27 mouse cellular contexts compared by ENCODE assay signal in genomic region chr6:83818996-83819395, GRCm38 (mm10). TPM values are rescaled to one million over a fixed set of nuclear protein-coding genes. Genes with fewer than 3 reads are reported as not detected.
DNase-seq lines count a peak whose midpoint lies in the region; ATAC-seq and TF ChIP-seq lines count a peak whose summit lies in the region.
"Had no signal": no experiment of that assay in that cellular context is flagged by ENCODE, and none has a peak within 500 bp of the region (broad histone marks: within the 10 kb centered on the region; RNA-seq: fewer than 3 reads in every experiment).

No protein-coding gene starts in this region.

- 0 out of 2 replicates have a peak overlapping the region, but pooled peaks have one; percentile 0 for H3K27ac ChIP-seq in forebrain, embryonic 13.5 days
- no peak overlapping the region for H3K27ac ChIP-seq in forebrain, postnatal 0 days (ENCODE audit: low read depth, low read length)
- H3K27ac ChIP-seq in embryonic facial prominence, embryonic 14.5 days (replicated peaks; ENCODE audit: low read depth, low read length), result peak overlapping the region; percentile 19; the same call in 1 of the 2 replicates
- H3K27ac ChIP-seq in stomach, embryonic 14.5 days (ENCODE audit: low read length), result peak overlapping the region; percentile 52; the same call in 1 of the 2 replicates
- no peak overlapping the region for H3K27ac ChIP-seq in heart, embryonic 12.5 days (ENCODE audit: poor library complexity, severe bottlenecking)
- H3K27ac ChIP-seq: heart, embryonic 13.5 days; macrophage had no signal

- peaks cover 6% of the 10 kb centered on the region; the same call in 1 of the 2 replicates for H3K9me3 ChIP-seq in forebrain, embryonic 13.5 days (replicated peaks)
- H3K9me3 ChIP-seq in forebrain, postnatal 0 days (ENCODE audit: low read length), result no peaks in the 10 kb centered on the region
- no peaks in the 10 kb centered on the region for H3K9me3 ChIP-seq in embryonic facial prominence, embryonic 14.5 days (ENCODE audit: control insufficient read depth, low read length)
- H3K9me3 ChIP-seq in stomach, embryonic 14.5 days (ENCODE audit: control insufficient read depth, low read depth, low read length), result no peaks in the 10 kb centered on the region
- 0 out of 2 replicates have a peak, but pooled peaks cover 7% of the 10 kb centered on the region for H3K9me3 ChIP-seq in heart, embryonic 12.5 days (replicated peaks)
- H3K9me3 ChIP-seq: heart, embryonic 13.5 days had no signal

- H3K9ac ChIP-seq in forebrain, embryonic 13.5 days, result no peak overlapping the region
- no peak overlapping the region for H3K9ac ChIP-seq in forebrain, postnatal 0 days
- no peak overlapping the region for H3K9ac ChIP-seq in embryonic facial prominence, embryonic 14.5 days (ENCODE audit: low read depth, low read length)
- no peak overlapping the region for H3K9ac ChIP-seq in stomach, embryonic 14.5 days (replicated peaks; ENCODE audit: low read depth, low read length)
- H3K9ac ChIP-seq in heart, embryonic 12.5 days, result no peak overlapping the region
- H3K9ac ChIP-seq: heart, embryonic 13.5 days; liver, postnatal 0 days had no signal

- 49% methylated on average over 1 of the region's 1 CpGs for WGBS in forebrain, embryonic 13.5 days
- 48% methylated on average over 1 of the region's 1 CpGs for WGBS in forebrain, postnatal 0 days
- 61% methylated on average over 1 of the region's 1 CpGs for WGBS in embryonic facial prominence, embryonic 14.5 days
- WGBS in stomach, embryonic 14.5 days, result 68% methylated on average over 1 of the region's 1 CpGs
- WGBS in heart, embryonic 12.5 days, result 68% methylated on average over 1 of the region's 1 CpGs

- no peak for ATAC-seq in forebrain, embryonic 13.5 days
- ATAC-seq in forebrain, postnatal 0 days, result no peak
- ATAC-seq in embryonic facial prominence, embryonic 14.5 days (ENCODE audit: low read depth), result peak; percentile 76
- no peak; the same call in 1 of the 2 replicates for ATAC-seq in stomach, embryonic 14.5 days (ENCODE audit: insufficient number of reproducible peaks, insufficient read depth, low FRiP score, low read depth)
- no peak for ATAC-seq in heart, embryonic 12.5 days (ENCODE audit: insufficient number of reproducible peaks, low FRiP score)
- ATAC-seq: liver, postnatal 0 days; lung, postnatal 0 days had no signal

- no peak for DNase-seq in forebrain, postnatal 0 days
- DNase-seq in Muller cell, postnatal 12 days (ENCODE audit: inconsistent ontology term), result peak; percentile 23
- peak; percentile 54 for DNase-seq in embryonic facial prominence, embryonic 14.5 days (ENCODE audit: low spot score)
- DNase-seq in thymus, postnatal 14 days, result no peak
- DNase-seq: adrenal gland, adult 8-10 months; B cell, adult 2 months; cerebellum, adult 8-10 months; heart, postnatal 14 days; kidney, adult 8-10 months; kidney, postnatal 14 days; liver, postnatal 0 days; right cerebral cortex, postnatal 4 days had no signal

- peaks cover 25% of the 10 kb centered on the region for H3K4me1 ChIP-seq in forebrain, embryonic 13.5 days
- 0 out of 2 replicates have a peak, but pooled peaks cover 10% of the 10 kb centered on the region for H3K4me1 ChIP-seq in forebrain, postnatal 0 days (ENCODE audit: insufficient read depth)
- H3K4me1 ChIP-seq in embryonic facial prominence, embryonic 14.5 days (ENCODE audit: control insufficient read depth, insufficient read depth, low read length), result peaks cover 7% of the 10 kb centered on the region; the same call in 1 of the 2 replicates
- H3K4me1 ChIP-seq in stomach, embryonic 14.5 days (ENCODE audit: control insufficient read depth, insufficient read depth, low read length), result peaks cover 13% of the 10 kb centered on the region; the same call in 1 of the 2 replicates
- H3K4me1 ChIP-seq in heart, embryonic 12.5 days (replicated peaks), result peaks cover 13% of the 10 kb centered on the region; the same call in 1 of the 2 replicates

- no peak overlapping the region for H3K4me2 ChIP-seq in forebrain, embryonic 13.5 days
- no peak overlapping the region for H3K4me2 ChIP-seq in forebrain, postnatal 0 days (ENCODE audit: low read depth)
- no peak overlapping the region for H3K4me2 ChIP-seq in embryonic facial prominence, embryonic 14.5 days (ENCODE audit: low read depth, low read length)
- H3K4me2 ChIP-seq in stomach, embryonic 14.5 days (replicated peaks; ENCODE audit: low read depth, low read length), result no peak overlapping the region
- no peak overlapping the region for H3K4me2 ChIP-seq in heart, embryonic 12.5 days
- H3K4me2 ChIP-seq: heart, embryonic 13.5 days; liver, embryonic 11.5 days had no signal

- peaks cover 19% of the 10 kb centered on the region for H3K36me3 ChIP-seq in forebrain, embryonic 13.5 days (ENCODE audit: poor library complexity, severe bottlenecking)
- peaks cover 5% of the 10 kb centered on the region for H3K36me3 ChIP-seq in forebrain, postnatal 0 days (ENCODE audit: insufficient read depth)
- H3K36me3 ChIP-seq in embryonic facial prominence, embryonic 14.5 days (ENCODE audit: control insufficient read depth, insufficient read depth, low read length), result peaks cover 7% of the 10 kb centered on the region
- H3K36me3 ChIP-seq in stomach, embryonic 14.5 days (ENCODE audit: control insufficient read depth, insufficient read depth, low read length), result peaks cover 3% of the 10 kb centered on the region; the same call in 1 of the 2 replicates
- peaks cover 12% of the 10 kb centered on the region for H3K36me3 ChIP-seq in heart, embryonic 12.5 days

- TF ChIP-seq CTCF in forebrain, postnatal 0 days (IDR thresholded peaks at IDR 0.05; ENCODE audit: low read depth), result no peak

- no peaks in the 10 kb centered on the region for H3K27me3 ChIP-seq in forebrain, embryonic 13.5 days
- no peaks in the 10 kb centered on the region for H3K27me3 ChIP-seq in forebrain, postnatal 0 days (ENCODE audit: insufficient read depth, low read length)
- H3K27me3 ChIP-seq in embryonic facial prominence, embryonic 14.5 days (replicated peaks; ENCODE audit: control insufficient read depth, insufficient read depth, low read length), result no peaks in the 10 kb centered on the region
- no peaks in the 10 kb centered on the region for H3K27me3 ChIP-seq in stomach, embryonic 14.5 days (ENCODE audit: control insufficient read depth, insufficient read depth, low read length)
- no peaks in the 10 kb centered on the region for H3K27me3 ChIP-seq in heart, embryonic 12.5 days (replicated peaks)
- H3K27me3 ChIP-seq: CH12.LX; heart, embryonic 13.5 days had no signal

- no peak overlapping the region for H3K4me3 ChIP-seq in forebrain, embryonic 13.5 days
- no peak overlapping the region for H3K4me3 ChIP-seq in forebrain, postnatal 0 days (ENCODE audit: low read depth, low read length)
- H3K4me3 ChIP-seq in embryonic facial prominence, embryonic 14.5 days (ENCODE audit: low read depth, low read length), result no peak overlapping the region
- H3K4me3 ChIP-seq in stomach, embryonic 14.5 days (ENCODE audit: low read depth, low read length), result no peak overlapping the region
- H3K4me3 ChIP-seq in heart, embryonic 12.5 days, result no peak overlapping the region
- H3K4me3 ChIP-seq: erythroblast, embryonic 14.5 days; heart, embryonic 13.5 days had no signal

RNA-seq across cellular contexts. Expression of gene Paip2b, which starts 12.5 kb away (rescaled TPM):
- 30.0 and 39.5 TPM in 2 replicates for polyA plus RNA-seq in forebrain, embryonic 13.5 days (2015; fragmentation: Nextera tagmentation; extraction: Ambion mirVana)
- total RNA-seq in forebrain, postnatal 0 days (2014; rRNA removed), result 66.2 and 75.0 TPM in 2 replicates
- polyA plus RNA-seq in forebrain, postnatal 0 days (2015; fragmentation: Nextera tagmentation; extraction: Ambion mirVana), result 28.3 and 28.6 TPM in 2 replicates
- 17.2 and 17.3 TPM in 2 replicates for polyA plus RNA-seq in embryonic facial prominence, embryonic 14.5 days (2014; fragmentation: Nextera tagmentation; extraction: Ambion mirVana)
- 20.7 and 22.0 TPM in 2 replicates for polyA plus RNA-seq in stomach, embryonic 14.5 days (2014; fragmentation: Nextera tagmentation; extraction: Ambion mirVana)
- polyA plus RNA-seq in heart, embryonic 12.5 days (2016; fragmentation: Nextera tagmentation; extraction: Ambion mirVana), result 12.2 and 13.6 TPM in 2 replicates

RNA-seq across cellular contexts. Expression of gene Nagk, which starts 24.2 kb away (rescaled TPM):
- 64.9 and 72.8 TPM in 2 replicates for polyA plus RNA-seq in forebrain, embryonic 13.5 days (2015; fragmentation: Nextera tagmentation; extraction: Ambion mirVana)
- 80.7 and 81.2 TPM in 2 replicates for total RNA-seq in forebrain, postnatal 0 days (2014; rRNA removed)
- 81.0 and 99.0 TPM in 2 replicates for polyA plus RNA-seq in forebrain, postnatal 0 days (2015; fragmentation: Nextera tagmentation; extraction: Ambion mirVana)
- polyA plus RNA-seq in embryonic facial prominence, embryonic 14.5 days (2014; fragmentation: Nextera tagmentation; extraction: Ambion mirVana), result 50.6 and 61.2 TPM in 2 replicates
- polyA plus RNA-seq in stomach, embryonic 14.5 days (2014; fragmentation: Nextera tagmentation; extraction: Ambion mirVana), result 61.5 and 63.1 TPM in 2 replicates
- polyA plus RNA-seq in heart, embryonic 12.5 days (2016; fragmentation: Nextera tagmentation; extraction: Ambion mirVana), result 51.6 and 54.1 TPM in 2 replicates

RNA-seq across cellular contexts. Expression of gene Tex261, which starts 43.4 kb away (rescaled TPM):
- polyA plus RNA-seq in forebrain, embryonic 13.5 days (2015; fragmentation: Nextera tagmentation; extraction: Ambion mirVana), result 66.0 and 77.5 TPM in 2 replicates
- 30.7 and 42.3 TPM in 2 replicates for total RNA-seq in forebrain, postnatal 0 days (2014; rRNA removed)
- polyA plus RNA-seq in forebrain, postnatal 0 days (2015; fragmentation: Nextera tagmentation; extraction: Ambion mirVana), result 80.4 and 81.7 TPM in 2 replicates
- polyA plus RNA-seq in embryonic facial prominence, embryonic 14.5 days (2014; fragmentation: Nextera tagmentation; extraction: Ambion mirVana), result 92.5 and 98.9 TPM in 2 replicates
- 68.1 and 75.4 TPM in 2 replicates for polyA plus RNA-seq in stomach, embryonic 14.5 days (2014; fragmentation: Nextera tagmentation; extraction: Ambion mirVana)
- 67.7 and 76.3 TPM in 2 replicates for polyA plus RNA-seq in heart, embryonic 12.5 days (2016; fragmentation: Nextera tagmentation; extraction: Ambion mirVana)

RNA-seq across cellular contexts. Expression of gene Zfp638, which starts 47.9 kb away (rescaled TPM):
- polyA plus RNA-seq in forebrain, embryonic 13.5 days (2015; fragmentation: Nextera tagmentation; extraction: Ambion mirVana), result 93.6 and 95.6 TPM in 2 replicates
- total RNA-seq in forebrain, postnatal 0 days (2014; rRNA removed), result 123 and 143 TPM in 2 replicates
- polyA plus RNA-seq in forebrain, postnatal 0 days (2015; fragmentation: Nextera tagmentation; extraction: Ambion mirVana), result 45.9 and 56.4 TPM in 2 replicates
- 62.1 and 66.2 TPM in 2 replicates for polyA plus RNA-seq in embryonic facial prominence, embryonic 14.5 days (2014; fragmentation: Nextera tagmentation; extraction: Ambion mirVana)
- 92.0 and 94.4 TPM in 2 replicates for polyA plus RNA-seq in stomach, embryonic 14.5 days (2014; fragmentation: Nextera tagmentation; extraction: Ambion mirVana)
- polyA plus RNA-seq in heart, embryonic 12.5 days (2016; fragmentation: Nextera tagmentation; extraction: Ambion mirVana), result 53.2 and 56.0 TPM in 2 replicates

RNA-seq across cellular contexts. Expression of gene Ankrd53, which starts 56.6 kb away (rescaled TPM):
- polyA plus RNA-seq in forebrain, embryonic 13.5 days (2015; fragmentation: Nextera tagmentation; extraction: Ambion mirVana), result 0.13 and 0.28 TPM in 2 replicates
- total RNA-seq in forebrain, postnatal 0 days (2014; rRNA removed), result not detected in 2 replicates
- polyA plus RNA-seq in forebrain, postnatal 0 days (2015; fragmentation: Nextera tagmentation; extraction: Ambion mirVana), result not detected in 2 replicates
- 0.17 TPM in 1 of 2 replicates, not detected in the other for polyA plus RNA-seq in embryonic facial prominence, embryonic 14.5 days (2014; fragmentation: Nextera tagmentation; extraction: Ambion mirVana)
- polyA plus RNA-seq in stomach, embryonic 14.5 days (2014; fragmentation: Nextera tagmentation; extraction: Ambion mirVana), result 0.20 TPM in 1 of 2 replicates, not detected in the other
- not detected in 2 replicates for polyA plus RNA-seq in heart, embryonic 12.5 days (2016; fragmentation: Nextera tagmentation; extraction: Ambion mirVana)
- total RNA-seq: G1E; gastrocnemius, adult 8-10 months; heart, postnatal 14 days; layer of hippocampus, adult 18-20 months; layer of hippocampus, postnatal 14 days; midbrain, postnatal 0 days had no signal
- polyA plus RNA-seq: erythroblast, embryonic 14.5 days; frontal cortex, adult 2 months; G1E; heart, embryonic 13.5 days; liver, postnatal 0 days; macrophage had no signal

Comparison
In these comparisons a context has a peak if more than half of its experiments do, and no peak if none do; other contexts are left out.
1. H3K27ac ChIP-seq: peak in forebrain, embryonic 13.5 days (single experiment), embryonic facial prominence, embryonic 14.5 days (single experiment) and stomach, embryonic 14.5 days (single experiment); none in forebrain, postnatal 0 days (single experiment) and heart, embryonic 12.5 days (single experiment).
2. DNase-seq: peak in Muller cell, postnatal 12 days (single experiment) and embryonic facial prominence, embryonic 14.5 days (single experiment); none in forebrain, postnatal 0 days (single experiment) and thymus, postnatal 14 days (single experiment).